Mouse (Mus musculus) Patski (cell line): ENCODE results near the gene Syt3. TPM values are rescaled to one million over a fixed set of nuclear protein-coding genes. Genes with fewer than 3 reads are reported as not detected.

Experiments used
- ATAC-seq: fragments of 100-300 bp; one replicate; pipeline ENCODE4 v1.8.0; 2021
- CTCF ChIA-PET: fragments of 350-600 bp; sonication (Branson Sonifier 250); formaldehyde crosslinking; loops from one replicate; lab custom pipeline; 2022; ENCODE audit warnings: inconsistent platforms; lab: Charles Lee
- POLR2A ChIA-PET: fragments of 350-600 bp; sonication (Branson Sonifier 250); formaldehyde crosslinking; loops from one replicate; lab custom pipeline; 2022; ENCODE audit warnings: antibody characterized with exemption, inconsistent platforms; lab: Charles Lee
- DNase-seq: peaks from one replicate; pipeline ENCODE4 v3.0.0-alpha.2; 2011; ENCODE audit warnings: low read depth, low spot score
- H3K27me3 ChIP-seq: fragments of 371-371 bp; one replicate; pipeline ENCODE4 v1.5.1; 2021
- CTCF ChIP-seq: fragments of 100-300 bp; IDR thresholded peaks from one replicate; pipeline ENCODE4 v1.5.1; 2021
- in situ Hi-C: fragments of 300-500 bp; cut with MboI; formaldehyde crosslinking; loops from 3 replicates; pipeline ENCODE4 v1.11.1; 2018; ENCODE audit warnings: low pct_unique_long_range_greater_than_20kb, mixed read lengths
- polyA plus RNA-seq: library from polyadenylated mRNA; unstranded; gene quantifications from one replicate; pipeline ENCODE4 v1.2.3, GENCODE M21; 2021

Gene Syt3
- polyA plus RNA-seq, 1 experiment from 2014 or later: 6.4 TPM

DNA sequence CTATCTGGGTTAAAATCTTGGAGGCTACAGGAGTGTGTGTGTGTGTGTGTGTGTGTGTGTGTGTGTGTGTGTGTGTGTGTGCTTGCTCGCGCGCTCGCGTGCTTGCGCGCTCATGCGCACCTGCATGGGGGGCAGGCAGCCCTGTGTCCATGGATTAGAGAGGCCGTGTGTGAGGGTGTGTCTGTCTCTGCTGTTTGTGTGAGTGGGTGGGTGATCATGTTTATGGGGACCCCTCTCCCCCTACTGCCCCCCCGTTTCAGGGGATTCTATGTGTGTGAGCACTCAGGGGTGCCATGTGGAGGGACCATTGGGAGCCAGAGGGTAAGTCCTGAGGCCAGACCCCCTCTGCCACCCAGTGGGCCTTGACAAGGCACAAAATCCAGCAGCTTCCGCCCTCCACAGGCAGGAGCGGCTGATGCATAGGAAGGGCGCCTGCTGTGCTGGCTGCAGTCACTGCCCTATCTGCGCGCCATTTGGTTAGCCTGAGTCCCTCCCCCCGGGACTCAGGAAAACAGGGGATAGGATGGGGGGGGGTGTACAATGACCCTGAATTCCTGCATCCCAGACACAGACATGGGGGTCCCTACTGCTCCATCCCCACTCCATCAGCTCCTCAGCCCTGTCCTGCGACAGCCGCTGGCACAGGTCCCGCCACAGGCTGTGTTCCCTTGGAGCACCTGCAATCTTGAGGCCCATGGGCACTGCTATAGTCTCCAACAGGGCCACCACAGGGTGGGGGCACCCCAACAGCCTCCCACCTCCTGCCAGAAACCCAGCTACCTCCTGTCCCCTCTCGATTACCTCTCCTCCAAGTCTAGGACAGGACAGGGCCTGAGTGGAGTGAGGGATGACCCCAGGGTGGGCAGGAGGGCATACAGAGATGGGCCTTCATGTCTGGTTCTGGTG, 59.6 kb downstream of the Syt3 start:
- in situ Hi-C loops: no loop called here
- no peak for TF ChIP-seq CTCF
- peaks cover 81% of the 10 kb centered on the region for H3K27me3 ChIP-seq
- POLR2A ChIA-PET: no interaction called here
- DNase-seq (no peak), ATAC-seq (no peak)
- CTCF ChIA-PET: no interaction called here

DNA sequence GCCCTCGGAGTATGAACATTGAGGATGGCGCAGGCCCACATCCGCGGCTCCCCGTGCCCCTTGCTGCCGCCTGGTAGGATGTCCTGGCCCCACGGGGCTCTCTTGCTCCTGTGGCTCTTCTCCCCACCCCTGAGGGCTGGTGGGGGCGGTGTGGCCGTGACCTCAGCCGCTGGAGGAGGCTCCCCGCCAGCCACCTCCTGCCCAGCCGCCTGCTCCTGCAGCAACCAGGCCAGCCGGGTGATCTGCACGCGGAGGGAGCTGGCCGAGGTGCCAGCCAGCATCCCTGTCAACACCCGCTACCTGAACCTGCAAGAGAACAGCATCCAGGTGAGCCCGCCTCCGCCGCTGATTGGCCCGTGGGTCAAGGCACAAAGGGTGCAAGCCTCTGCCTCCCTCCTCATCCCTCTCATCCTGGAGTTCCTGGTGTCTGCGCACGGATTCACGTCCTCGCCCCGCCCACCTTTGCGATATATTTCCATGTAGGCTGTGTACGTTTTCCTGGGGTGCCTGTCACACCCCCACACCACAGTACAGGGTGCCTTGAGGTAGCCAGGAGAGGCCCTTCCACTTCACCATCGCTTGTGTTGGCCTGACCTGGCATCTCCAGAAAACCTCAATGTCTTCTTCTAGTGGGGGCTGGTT, 61.1 kb downstream of the Syt3 start:
- CTCF ChIA-PET: no interaction called here
- POLR2A ChIA-PET: no interaction called here
- DNase-seq (no peak), ATAC-seq (no peak)
- TF ChIP-seq CTCF: no peak
- in situ Hi-C loops: no loop called here
- peaks cover 78% of the 10 kb centered on the region for H3K27me3 ChIP-seq

DNA sequence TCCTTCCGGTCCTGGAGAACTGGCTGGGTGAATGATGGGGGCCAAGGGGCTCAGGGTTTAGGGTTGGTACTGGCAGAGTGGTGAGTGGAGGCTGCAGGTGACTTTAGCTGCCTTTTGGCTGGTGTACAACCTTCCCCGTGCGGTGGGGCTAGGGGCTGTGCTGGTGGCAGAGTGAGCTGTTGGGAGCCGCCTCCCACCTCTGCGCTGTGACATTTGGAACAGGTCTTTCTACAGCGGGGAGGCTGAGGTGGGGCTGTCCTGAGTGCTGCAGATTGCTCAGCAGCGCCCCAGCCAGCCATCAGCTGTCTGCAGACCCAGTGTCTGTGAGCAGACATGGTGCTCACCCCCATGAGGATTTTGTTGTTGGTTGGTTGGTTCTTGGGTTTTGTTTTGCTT, 61.6 kb downstream of the Syt3 start:
- in situ Hi-C loops: no loop called here
- DNase-seq (no peak), ATAC-seq (no peak)
- POLR2A ChIA-PET: no interaction called here
- H3K27me3 ChIP-seq: peaks cover 78% of the 10 kb centered on the region
- TF ChIP-seq CTCF: no peak
- CTCF ChIA-PET: no interaction called here

DNA sequence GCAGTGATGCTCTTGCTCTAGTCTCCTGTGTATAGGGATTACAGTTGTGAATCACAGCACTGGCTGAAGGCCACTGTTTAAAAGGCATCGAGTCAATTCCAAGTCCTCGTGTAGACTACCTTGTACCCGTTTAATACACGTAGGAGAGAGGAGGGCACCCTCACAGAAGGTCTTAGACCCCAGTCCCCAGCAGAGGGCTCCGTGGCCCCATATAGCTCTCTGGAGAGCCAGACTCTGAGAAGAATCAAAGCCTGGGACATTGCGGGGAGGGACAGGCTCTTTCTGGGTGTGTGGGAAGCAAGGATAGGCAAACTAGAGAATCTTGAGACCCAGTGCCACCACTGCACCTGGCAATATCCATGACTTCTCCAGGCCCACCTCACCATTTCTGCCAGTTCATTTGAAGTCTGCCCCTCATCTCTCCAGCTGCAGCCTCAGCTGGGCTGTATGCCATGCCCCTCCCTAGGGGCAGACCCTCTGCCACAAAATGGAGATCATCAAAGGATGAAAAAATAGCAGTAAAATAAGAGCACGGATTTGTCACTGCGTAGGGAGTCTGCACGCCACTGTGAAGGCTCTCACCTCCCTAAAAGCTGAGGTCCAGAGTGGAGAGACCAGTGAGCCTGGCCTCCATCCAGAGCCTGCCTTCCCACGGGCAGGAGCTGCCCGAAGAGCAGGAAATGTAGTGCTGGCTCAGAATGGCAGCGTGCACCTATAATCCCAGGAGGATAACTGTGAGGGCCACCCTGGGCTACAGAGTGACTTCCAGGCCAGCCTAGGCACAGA, 62.4 kb downstream of the Syt3 start:
- peaks cover 76% of the 10 kb centered on the region for H3K27me3 ChIP-seq
- no peak for DNase-seq
- ChIA-PET CTCF (no interaction called here), POLR2A (no interaction called here)
- ATAC-seq: no peak
- in situ Hi-C loops: no loop called here
- TF ChIP-seq CTCF: no peak

Other genes starting within 250 kb of the Syt3 start
- gene Klk1b16, start 247.3 kb upstream of the Syt3 start, polyA plus RNA-seq: not detected
- not detected for gene Klk1b24, start 195.9 kb upstream of the Syt3 start, polyA plus RNA-seq
- gene Klk1b3, start 185.9 kb upstream of the Syt3 start, polyA plus RNA-seq: not detected
- not detected for gene Klk1b4, start 176.7 kb upstream of the Syt3 start, polyA plus RNA-seq
- not detected for gene Klk1b5, start 168.2 kb upstream of the Syt3 start, polyA plus RNA-seq
- not detected for gene Klk1, start 158.7 kb upstream of the Syt3 start, polyA plus RNA-seq
- gene Gm36864, start 147.9 kb upstream of the Syt3 start, polyA plus RNA-seq: not detected
- gene 1700028J19Rik, start 137.4 kb upstream of the Syt3 start, polyA plus RNA-seq: 0.23 TPM
- 32.3 TPM for gene 2410002F23Rik, start 137.4 kb upstream of the Syt3 start, polyA plus RNA-seq
- not detected for gene Acp4, start 126.7 kb upstream of the Syt3 start, polyA plus RNA-seq
- gene Gm15517, start 122.7 kb upstream of the Syt3 start, polyA plus RNA-seq: not detected
- gene Clec11a, start 77.2 kb upstream of the Syt3 start, polyA plus RNA-seq: 0.68 TPM
- 1.9 TPM for gene Shank1, start 73.8 kb upstream of the Syt3 start, polyA plus RNA-seq
- 0.98 TPM for gene 1700008O03Rik, start 1.7 kb downstream of the Syt3 start, polyA plus RNA-seq
- 0.03 TPM for gene Lrrc4b, start 44.9 kb downstream of the Syt3 start, polyA plus RNA-seq
- gene Aspdh, start 81.3 kb downstream of the Syt3 start, polyA plus RNA-seq: not detected
- gene Josd2, start 83.9 kb downstream of the Syt3 start, polyA plus RNA-seq: 70.4 TPM
- 249 TPM for gene Emc10, start 112.4 kb downstream of the Syt3 start, polyA plus RNA-seq
- gene Fam71e1, start 112.5 kb downstream of the Syt3 start, polyA plus RNA-seq: 6.9 TPM
- gene Mybpc2, start 140.6 kb downstream of the Syt3 start, polyA plus RNA-seq: 0.08 TPM
- gene Spib, start 148.0 kb downstream of the Syt3 start, polyA plus RNA-seq: 0.14 TPM
- gene Pold1, start 164.7 kb downstream of the Syt3 start, polyA plus RNA-seq: 30.9 TPM
- gene Nr1h2, start 169.8 kb downstream of the Syt3 start, polyA plus RNA-seq: 113 TPM
- gene Napsa, start 188.3 kb downstream of the Syt3 start, polyA plus RNA-seq: 2.7 TPM
- 0.18 TPM for gene Kcnc3, start 206.6 kb downstream of the Syt3 start, polyA plus RNA-seq